ENCODE assay signal across 9 mouse cellular contexts in the genomic region with DNA sequence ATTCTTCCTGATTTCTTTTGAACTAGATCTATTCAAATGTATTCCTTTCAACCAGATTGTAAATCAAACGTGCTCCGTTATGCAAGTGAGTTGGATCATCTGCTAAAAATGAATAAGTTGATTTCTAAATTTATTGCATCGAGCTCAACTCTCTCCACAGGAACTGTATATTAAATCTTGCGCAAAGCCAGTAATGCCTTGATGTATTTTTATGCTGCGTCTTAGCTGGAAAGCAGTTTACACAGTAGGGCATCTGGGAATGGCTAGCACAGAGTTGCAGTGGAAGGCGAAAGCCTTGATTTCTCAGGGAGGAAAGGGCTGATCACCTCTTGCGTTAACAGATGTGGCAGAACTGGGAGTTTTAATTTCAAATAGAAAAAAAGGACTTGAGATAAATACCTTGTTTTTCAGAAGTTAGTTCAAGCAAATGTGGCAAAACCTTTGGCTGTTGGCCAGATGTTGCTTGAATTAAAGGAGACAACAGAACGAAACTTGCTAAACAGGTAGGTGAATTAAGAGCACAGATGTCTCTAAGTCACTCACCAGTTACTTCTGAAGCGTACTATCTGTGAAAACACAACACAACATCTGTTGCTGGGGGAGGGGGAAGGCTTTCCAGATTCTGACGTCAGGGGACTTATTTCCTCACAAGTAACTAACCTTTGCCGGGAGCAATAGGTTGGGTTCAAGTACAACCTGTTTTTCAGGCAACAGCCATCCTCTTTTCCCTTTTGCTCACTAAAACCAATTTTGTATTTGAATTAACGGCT. TPM values are rescaled to one million over a fixed set of nuclear protein-coding genes. Genes with fewer than 3 reads are reported as not detected.
A peak's percentile ranks its signal among the peaks of the same experiment; 100 is the strongest.
DNase-seq lines count a peak whose midpoint lies in the region; ATAC-seq lines count a peak whose summit lies in the region.
"Had no signal": no experiment of that assay in that cellular context is flagged by ENCODE, and none has a peak within 500 bp of the region (broad histone marks: within the 10 kb centered on the region; RNA-seq: fewer than 3 reads in every experiment).

No protein-coding gene starts in this region.

- no peaks in the 10 kb centered on the region for H3K4me1 ChIP-seq in hindbrain, embryonic 11.5 days (replicated peaks; ENCODE audit: control insufficient read depth, insufficient read depth, low read length)
- peaks cover 36% of the 10 kb centered on the region for H3K4me1 ChIP-seq in liver, embryonic 15.5 days (replicated peaks)

- H3K9me3 ChIP-seq in hindbrain, embryonic 11.5 days (ENCODE audit: control insufficient read depth, low read length): no peaks in the 10 kb centered on the region
- H3K9me3 ChIP-seq in liver, embryonic 15.5 days (replicated peaks): no peaks in the 10 kb centered on the region

- ATAC-seq in hindbrain, embryonic 11.5 days (ENCODE audit: low FRiP score): peak; percentile 10; the same call in 1 of the 2 replicates
- ATAC-seq in liver, embryonic 15.5 days (ENCODE audit: insufficient read depth): peak; percentile 41

- DNase-seq in embryo, embryonic 10.5 days (ENCODE audit: low spot score): peak; percentile 9
- DNase-seq in embryo, embryonic 10 days (ENCODE audit: low spot score): no peak
- DNase-seq in thymus, adult 18-20 months: peak; percentile 55 to 77
- no peak for DNase-seq in thymus, postnatal 25 days
- DNase-seq in hindbrain, embryonic 11.5 days (ENCODE audit: low spot score): no peak
- DNase-seq in splenic B cell, adult 2 months (ENCODE audit: low read depth, low spot score): peak; percentile 58
- no peak for DNase-seq in gastrocnemius, postnatal 14 days

- 48% methylated on average over 12 of the region's 12 CpGs for WGBS in hindbrain, embryonic 11.5 days
- WGBS in liver, embryonic 15.5 days (ENCODE audit: insufficient replicate concordance): 38% methylated on average over 12 of the region's 12 CpGs

- H3K36me3 ChIP-seq in hindbrain, embryonic 11.5 days (ENCODE audit: control insufficient read depth, insufficient read depth, low read length): no peaks in the 10 kb centered on the region
- H3K36me3 ChIP-seq in liver, embryonic 15.5 days (replicated peaks): no peaks in the 10 kb centered on the region
- H3K36me3 ChIP-seq in splenic B cell, adult 2 months (ENCODE audit: control insufficient read depth, insufficient read depth, low read length, poor library complexity, severe bottlenecking): no peaks in the 10 kb centered on the region

- no peaks in the 10 kb centered on the region for H3K27me3 ChIP-seq in hindbrain, embryonic 11.5 days (ENCODE audit: control insufficient read depth, insufficient read depth, low read length)
- no peaks in the 10 kb centered on the region for H3K27me3 ChIP-seq in liver, embryonic 15.5 days
- no peaks in the 10 kb centered on the region for H3K27me3 ChIP-seq in splenic B cell, adult 2 months (ENCODE audit: control insufficient read depth, insufficient read depth, low read length, poor library complexity, severe bottlenecking)

- intact Hi-C loops in gastrocnemius, postnatal 14 days (cut with DNase I; ENCODE audit: low total_unique reads): no loop called here

- no peak overlapping the region for H3K27ac ChIP-seq in hindbrain, embryonic 11.5 days (ENCODE audit: low read depth, low read length)
- H3K27ac ChIP-seq in liver, embryonic 15.5 days (replicated peaks): peak overlapping the region; percentile 76

- peak overlapping the region; percentile 71 for H3K4me3 ChIP-seq in hindbrain, embryonic 11.5 days (ENCODE audit: low read depth, low read length)
- H3K4me3 ChIP-seq in liver, embryonic 15.5 days (replicated peaks): peak overlapping the region; percentile 83

- H3K4me2 ChIP-seq in hindbrain, embryonic 11.5 days (replicated peaks; ENCODE audit: low read depth, low read length): peak overlapping the region; percentile 26
- H3K4me2 ChIP-seq in liver, embryonic 15.5 days: peak overlapping the region; percentile 84

- H3K9ac ChIP-seq in hindbrain, embryonic 11.5 days (ENCODE audit: low read depth, low read length): peak overlapping the region; percentile 1; the same call in 1 of the 2 replicates
- H3K9ac ChIP-seq in liver, embryonic 15.5 days: peak overlapping the region; percentile 59

RNA-seq across cellular contexts. Expression of a gene that starts 0.7 kb away (rescaled TPM):
- polyA plus RNA-seq in hindbrain, embryonic 11.5 days (2014; fragmentation: Nextera tagmentation; extraction: Ambion mirVana): 11.0 and 13.9 TPM in 2 replicates
- polyA plus RNA-seq in liver, embryonic 15.5 days (2015; fragmentation: Nextera tagmentation; extraction: Ambion mirVana): 4.1 and 4.6 TPM in 2 replicates
- 10 to 100 TPM; 24.5 to 26.6 TPM for total RNA-seq in gastrocnemius, postnatal 14 days (2021)

RNA-seq across cellular contexts. Expression of a gene that starts 24.8 kb away (rescaled TPM):
- polyA plus RNA-seq in hindbrain, embryonic 11.5 days (2014; fragmentation: Nextera tagmentation; extraction: Ambion mirVana): not detected in 2 replicates
- not detected in 2 replicates for polyA plus RNA-seq in liver, embryonic 15.5 days (2015; fragmentation: Nextera tagmentation; extraction: Ambion mirVana)
- total RNA-seq in gastrocnemius, postnatal 14 days (2021): not detected
- polyA plus RNA-seq: Patski had no signal

RNA-seq across cellular contexts. Expression of a gene that starts 28.7 kb away (rescaled TPM):
- polyA plus RNA-seq in hindbrain, embryonic 11.5 days (2014; fragmentation: Nextera tagmentation; extraction: Ambion mirVana): 37.3 and 45.6 TPM in 2 replicates
- polyA plus RNA-seq in liver, embryonic 15.5 days (2015; fragmentation: Nextera tagmentation; extraction: Ambion mirVana): 42.5 and 44.7 TPM in 2 replicates
- under 1 TPM; 0.16 to 0.18 TPM for total RNA-seq in gastrocnemius, postnatal 14 days (2021)
- polyA plus RNA-seq: Patski had no signal

Comparison
In these comparisons a context has a peak if more than half of its experiments do, and no peak if none do; other contexts are left out.
1. DNase-seq: peak in embryo, embryonic 10.5 days (single experiment), thymus, adult 18-20 months (2 of 2) and splenic B cell, adult 2 months (single experiment); none in embryo, embryonic 10 days (single experiment), thymus, postnatal 25 days (single experiment), hindbrain, embryonic 11.5 days (single experiment) and gastrocnemius, postnatal 14 days (single experiment).